Mouse (Mus musculus) MEL (cell line): Measurements from ENCODE around the gene 1700016K19Rik. TPM values are rescaled to one million over a fixed set of nuclear protein-coding genes. Genes with fewer than 3 reads are reported as not detected.

ENCODE experiments used
- DNase-seq: peaks from one replicate; pipeline ENCODE4 v3.0.0; 2011; ENCODE audit warnings: low read depth, low spot score
- H3K27ac ChIP-seq: 2 replicates; pipeline ENCODE4 v1.5.1; 2012; ENCODE audit warnings: low read depth, mild to moderate bottlenecking, control low read depth, low read length, moderate library complexity; ENCODE audit not compliant: control insufficient read depth
- H3K27me3 ChIP-seq, 2 experiments: fragments of 150-350 bp in 1 of 2; sonication (generic) in 1 of 2; 2 replicates each; pipeline ENCODE4 v1.6.1; 2012; ENCODE audit warnings: low read length in 2 of 2, mild to moderate bottlenecking in 2 of 2, improper control_type of control experiment in 1 of 2, moderate library complexity in 1 of 2; ENCODE audit not compliant: insufficient read depth in 2 of 2, control insufficient read depth in 1 of 2
- H3K36me3 ChIP-seq, 2 experiments: 2 replicates each; pipeline ENCODE4 v1.6.1; 2012 to 2014; ENCODE audit warnings: low read length in 2 of 2, improper control_type of control experiment in 1 of 2, inconsistent platforms in 1 of 2, mild to moderate bottlenecking in 1 of 2; ENCODE audit not compliant: insufficient read depth in 2 of 2, control insufficient read depth in 1 of 2
- H3K4me1 ChIP-seq, 2 experiments: fragments of 150-350 bp in 1 of 2; sonication (generic) in 1 of 2; 2 replicates each; pipeline ENCODE4 v1.6.1; 2012; ENCODE audit warnings: low read length in 2 of 2, improper control_type of control experiment in 1 of 2, mild to moderate bottlenecking in 1 of 2; ENCODE audit not compliant: insufficient read depth in 2 of 2, control insufficient read depth in 1 of 2
- H3K4me3 ChIP-seq, 2 experiments: fragments of 150-350 bp in 1 of 2; sonication (generic) in 1 of 2; 2 replicates each; pipeline ENCODE4 v1.5.1; 2012; ENCODE audit warnings: low read depth in 2 of 2, low read length in 2 of 2, mild to moderate bottlenecking in 2 of 2, moderate library complexity in 2 of 2, control low read depth in 1 of 2, improper control_type of control experiment in 1 of 2; ENCODE audit not compliant: control insufficient read depth in 1 of 2, insufficient read depth in 1 of 2
- H3K79me2 ChIP-seq: 2 replicates; pipeline ENCODE4 v1.6.1; 2012; ENCODE audit warnings: mild to moderate bottlenecking, low read length, moderate library complexity; ENCODE audit not compliant: control insufficient read depth, poor library complexity, insufficient read depth
- H3K9ac ChIP-seq: 2 replicates; pipeline ENCODE4 v1.6.1; 2012; ENCODE audit warnings: low read depth, mild to moderate bottlenecking, control low read depth, low read length, moderate library complexity; ENCODE audit not compliant: control insufficient read depth, poor library complexity, severe bottlenecking
- H3K9me3 ChIP-seq: fragments of 150-350 bp; sonication (generic); replicated peaks from 2 replicates; pipeline ENCODE4 v1.6.1; 2012; ENCODE audit warnings: mild to moderate bottlenecking, low read length, improper control_type of control experiment, moderate library complexity; ENCODE audit not compliant: insufficient read depth
- CHD2 ChIP-seq: IDR thresholded peaks from 2 replicates; pipeline ENCODE4 v1.6.1; 2011; ENCODE audit warnings: low read length, improper control_type of control experiment
- CTCF ChIP-seq, 3 experiments: IDR thresholded peaks in 2 of 3; conservative IDR thresholded peaks in 1 of 3; 2 replicates each; pipeline ENCODE4 v1.5.1; 2011 to 2012; ENCODE audit warnings: low read length in 3 of 3, low read depth in 2 of 3, mild to moderate bottlenecking in 2 of 3, improper control_type of control experiment in 1 of 3, inconsistent platforms in 1 of 3, mixed read lengths in 1 of 3, moderate library complexity in 1 of 3; ENCODE audit not compliant: control insufficient read depth in 1 of 3, insufficient read depth in 1 of 3, poor library complexity in 1 of 3, severe bottlenecking in 1 of 3
- E2F4 ChIP-seq: IDR thresholded peaks from 2 replicates; pipeline ENCODE4 v1.6.1; 2011; ENCODE audit warnings: low read depth, low read length, improper control_type of control experiment, borderline replicate concordance
- EP300 ChIP-seq, 2 experiments: IDR thresholded peaks; 2 replicates each; pipeline ENCODE4 v1.6.1; 2011; ENCODE audit warnings: improper control_type of control experiment in 2 of 2, low read length in 2 of 2, low read depth in 1 of 2, mild to moderate bottlenecking in 1 of 2
- GABPA ChIP-seq: IDR thresholded peaks from 2 replicates; pipeline ENCODE4 v1.6.1; 2012; ENCODE audit warnings: low read depth, mild to moderate bottlenecking, inconsistent platforms, low read length, improper control_type of control experiment, moderate library complexity
- HCFC1 ChIP-seq: IDR thresholded peaks from 2 replicates; pipeline ENCODE4 v1.6.1; 2012; ENCODE audit warnings: low read depth, mild to moderate bottlenecking, inconsistent platforms, low read length, improper control_type of control experiment, moderate library complexity
- KAT2A ChIP-seq: conservative IDR thresholded peaks from 2 replicates; pipeline ENCODE4 v1.6.1; 2012; ENCODE audit warnings: low read depth, low read length, improper control_type of control experiment, inconsistent platforms
- MAFK ChIP-seq: IDR thresholded peaks from 2 replicates; pipeline ENCODE4 v1.6.1; 2011; ENCODE audit warnings: low read depth, mild to moderate bottlenecking, low read length, improper control_type of control experiment, borderline replicate concordance
- MAX ChIP-seq: IDR thresholded peaks from 2 replicates; pipeline ENCODE4 v1.6.1; 2011; ENCODE audit warnings: low read length, improper control_type of control experiment
- MAZ ChIP-seq: IDR thresholded peaks from 2 replicates; pipeline ENCODE4 v1.6.1; 2012; ENCODE audit warnings: low read depth, mild to moderate bottlenecking, inconsistent platforms, low read length, improper control_type of control experiment
- MYC ChIP-seq: IDR thresholded peaks from 2 replicates; pipeline ENCODE4 v1.6.1; 2011; ENCODE audit warnings: low read depth, mild to moderate bottlenecking, low read length, improper control_type of control experiment, moderate library complexity
- NRF1 ChIP-seq: IDR thresholded peaks from 2 replicates; pipeline ENCODE4 v1.6.1; 2014; ENCODE audit warnings: low read depth, mild to moderate bottlenecking, inconsistent platforms, low read length, improper control_type of control experiment, moderate library complexity; ENCODE audit not compliant: poor library complexity, insufficient read depth, severe bottlenecking
- POLR2AphosphoS2 ChIP-seq: IDR thresholded peaks from 2 replicates; pipeline ENCODE4 v1.6.1; 2011; ENCODE audit warnings: low read length, improper control_type of control experiment
- SIN3A ChIP-seq: IDR thresholded peaks from 2 replicates; pipeline ENCODE4 v1.6.1; 2012; ENCODE audit warnings: low read length, improper control_type of control experiment, inconsistent platforms
- TAL1 ChIP-seq: IDR thresholded peaks from 2 replicates; pipeline ENCODE4 v1.6.1; 2012; ENCODE audit warnings: mild to moderate bottlenecking, inconsistent platforms, low read length, moderate library complexity, mixed read lengths
- USF2 ChIP-seq, 2 experiments: IDR thresholded peaks; 2 replicates each; pipeline ENCODE4 v1.6.1; 2011 to 2012; ENCODE audit warnings: improper control_type of control experiment in 2 of 2, low read length in 2 of 2, borderline replicate concordance in 1 of 2, inconsistent platforms in 1 of 2, low read depth in 1 of 2, mild to moderate bottlenecking in 1 of 2; ENCODE audit not compliant: insufficient read depth in 1 of 2
- ZKSCAN1 ChIP-seq: IDR thresholded peaks from 2 replicates; pipeline ENCODE4 v1.6.1; 2012; ENCODE audit warnings: low read depth, mild to moderate bottlenecking, inconsistent platforms, low read length, improper control_type of control experiment, moderate library complexity
- polyA plus RNA-seq, 2 experiments: library from polyadenylated mRNA; stranded (reverse) in 1 of 2; unstranded in 1 of 2; fragments of >175 nt in 1 of 2; fragments of >200 nt in 1 of 2; gene quantifications; 2 replicates each; pipeline versions ENCODE4 v1.2.1 to v1.2.4; 2012; ENCODE audit warnings: low replicate concordance in 2 of 2, low read depth in 1 of 2; ENCODE audit not compliant: insufficient read length in 2 of 2, insufficient read depth in 1 of 2, missing spikeins in 1 of 2
- total RNA-seq: library from RNA; depleted of rRNA; stranded (reverse); fragments of 300-350 nt; gene quantifications from 2 replicates; pipeline ENCODE4 v1.2.3, GENCODE M21; 2012

1700016K19Rik gene
- total and polyA plus RNA-seq, 3 experiments: 0.25 TPM; not detected in 2

- Histone ChIP-seq H3K36me3 (no peaks in the 10 kb centered on the region), H3K27me3 (no peaks in the 10 kb centered on the region), H3K9me3 (no peaks in the 10 kb centered on the region), H3K79me2 (no peaks in the 10 kb centered on the region), H3K9ac (no peak overlapping the region), H3K4me3 (no peak overlapping the region), H3K27ac (no peak overlapping the region), H3K4me1 (no peaks in the 10 kb centered on the region)
- TF ChIP-seq ZKSCAN1: no peak
- TF ChIP-seq USF2 (IDR thresholded peaks at IDR 0.05; ENCODE audit: borderline replicate concordance in 1 of 2, insufficient read depth in 1 of 2, low read depth in 1 of 2, low read length in 2 of 2): no peak
- TF ChIP-seq TAL1: no peak
- TF ChIP-seq MYC: no peak
- TF ChIP-seq MAFK: no peak
- no peak for TF ChIP-seq KAT2A
- no peak for TF ChIP-seq CTCF (IDR thresholded peaks at IDR 0.05 in 2 of 3, conservative IDR thresholded peaks at IDR 0.05 in 1 of 3; ENCODE audit: control insufficient read depth in 1 of 3, insufficient read depth in 1 of 3, low read depth in 2 of 3, low read length in 3 of 3, poor library complexity in 1 of 3, severe bottlenecking in 1 of 3)
- no peak for TF ChIP-seq SIN3A
- no peak for TF ChIP-seq MAX
- TF ChIP-seq MAZ: no peak
- no peak for TF ChIP-seq NRF1
- no peak for TF ChIP-seq CHD2
- TF ChIP-seq EP300 (IDR thresholded peaks at IDR 0.05; ENCODE audit: low read depth in 1 of 2, low read length in 2 of 2): no peak
- TF ChIP-seq POLR2AphosphoS2: no peak
- no peak for TF ChIP-seq E2F4
- no peak for TF ChIP-seq GABPA
- TF ChIP-seq HCFC1: no peak
- no peak for DNase-seq
Observed at GRCm38 (mm10) chr11:76040761-76041376, 41.2 kb downstream of the 1700016K19Rik start.

GRCm38 (mm10) chr11:76042041-76042638 is 42.4 kb downstream of the 1700016K19Rik start:
- no peak for TF ChIP-seq SIN3A
- no peaks in the 10 kb centered on the region for H3K4me1 ChIP-seq
- H3K27me3 ChIP-seq: no peaks in the 10 kb centered on the region
- H3K79me2 ChIP-seq: no peaks in the 10 kb centered on the region
- H3K4me3 ChIP-seq: no peak overlapping the region
- no peak overlapping the region for H3K9ac ChIP-seq
- H3K27ac ChIP-seq: no peak overlapping the region
- H3K9me3 ChIP-seq: no peaks in the 10 kb centered on the region
- no peak for DNase-seq
- H3K36me3 ChIP-seq: no peaks in the 10 kb centered on the region
